Mouse (Mus musculus): Measurements from ENCODE around the gene Tdp1.

DNA sequence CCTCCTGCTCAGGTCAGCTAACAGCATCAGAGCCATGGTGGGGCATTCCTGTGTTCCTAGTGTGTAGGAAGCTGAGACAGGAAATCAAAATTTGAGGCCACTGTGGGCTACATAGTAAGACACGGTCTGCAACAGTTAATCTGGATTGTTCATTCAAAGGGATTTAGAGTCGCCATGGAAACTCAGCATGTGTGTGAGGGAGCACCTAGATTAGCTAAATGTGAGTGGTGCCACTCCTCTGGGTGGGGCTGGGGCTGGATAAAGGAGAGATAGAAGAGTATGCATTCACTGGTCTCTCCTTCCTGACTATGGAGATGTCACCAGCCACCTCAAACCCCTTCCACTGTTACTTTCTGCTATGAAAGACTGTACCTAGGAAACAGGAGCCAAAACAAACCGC, 10.9 kb upstream of the Tdp1 start:
- TF ChIP-seq CTCF (IDR thresholded peaks at IDR 0.05; ENCODE audit: low read depth, low read length) = no peak
- no peak for TF ChIP-seq EP300 (IDR thresholded peaks at IDR 0.05; ENCODE audit: insufficient read depth, low read depth, low read length)

All from ES-Bruce4 (cell line).